Mouse (Mus musculus) neural tube, embryonic 13.5 days (tissue): Measurements from ENCODE around the gene Arl4c. TPM values are rescaled to one million over a fixed set of nuclear protein-coding genes. Genes with fewer than 3 reads are reported as not detected.

Experiments used
- ATAC-seq: fragments of 200-750 bp; cut with Nextera tagmentation; 2 replicates; pipeline ENCODE4 v1.8.0; 2017; ENCODE audit warnings: low read depth, mild to moderate bottlenecking, moderate TSS enrichment, moderate library complexity
- H3K27ac ChIP-seq: fragments of 300-500 bp; sonication (generic); replicated peaks from 2 replicates; pipeline ENCODE4 v1.5.1; 2015; ENCODE audit warnings: moderate library complexity, mild to moderate bottlenecking, inconsistent platforms
- H3K27me3 ChIP-seq: fragments of 300-500 bp; sonication (generic); 2 replicates; pipeline ENCODE4 v1.6.1; 2015; ENCODE audit warnings: mild to moderate bottlenecking, inconsistent platforms
- H3K36me3 ChIP-seq: fragments of 300-500 bp; sonication (generic); 2 replicates; pipeline ENCODE4 v1.6.1; 2015; ENCODE audit warnings: mild to moderate bottlenecking, inconsistent platforms
- H3K4me1 ChIP-seq: fragments of 300-500 bp; sonication (generic); replicated peaks from 2 replicates; pipeline ENCODE4 v1.6.1; 2015; ENCODE audit warnings: inconsistent platforms
- H3K4me2 ChIP-seq: fragments of 300-500 bp; sonication (generic); 2 replicates; pipeline ENCODE4 v1.6.1; 2015; ENCODE audit warnings: inconsistent platforms, mild to moderate bottlenecking, moderate library complexity
- H3K4me3 ChIP-seq: fragments of 300-500 bp; sonication (generic); 2 replicates; pipeline ENCODE4 v1.5.1; 2015; ENCODE audit warnings: mild to moderate bottlenecking, inconsistent platforms
- H3K9ac ChIP-seq: fragments of 300-500 bp; sonication (generic); 2 replicates; pipeline ENCODE4 v1.6.1; 2015; ENCODE audit warnings: moderate library complexity, mild to moderate bottlenecking, inconsistent platforms
- H3K9me3 ChIP-seq: fragments of 300-500 bp; sonication (generic); 2 replicates; pipeline ENCODE4 v1.6.1; 2016; ENCODE audit warnings: inconsistent platforms
- WGBS: fragments of 180-500 bp; shearing (Covaris S2); methylation state at CpG from one replicate; pipeline ENCODE4 v1.1.7; 2015; 5-methylcytosine and 5-hydroxymethylcytosine counted together
- polyA plus RNA-seq: library from polyadenylated mRNA; unstranded; fragments of >200 nt; fragmentation: Nextera tagmentation; extraction: Ambion mirVana; gene quantifications from 2 replicates; pipeline ENCODE4 v1.2.1, GENCODE M21; 2015

Gene Arl4c
- polyA plus RNA-seq, 1 experiment from 2014 or later = 39.2 TPM

- no peak overlapping the region for H3K27ac ChIP-seq
- H3K4me3 ChIP-seq = no peak overlapping the region
- WGBS = 88% methylated on average over 7 of the region's 7 CpGs
- H3K4me1 ChIP-seq = 0 out of 2 replicates have a peak, but pooled peaks cover 8% of the 10 kb centered on the region
- H3K4me2 ChIP-seq = no peak overlapping the region
- H3K27me3 ChIP-seq = no peaks in the 10 kb centered on the region
- no peak overlapping the region for H3K9ac ChIP-seq
- ATAC-seq = no peak
- H3K36me3 ChIP-seq = no peaks in the 10 kb centered on the region
- H3K9me3 ChIP-seq = no peaks in the 10 kb centered on the region
These were observed 48.2 kb downstream of the Arl4c start for GRCm38 (mm10) chr1:88653614-88654520.

DNA sequence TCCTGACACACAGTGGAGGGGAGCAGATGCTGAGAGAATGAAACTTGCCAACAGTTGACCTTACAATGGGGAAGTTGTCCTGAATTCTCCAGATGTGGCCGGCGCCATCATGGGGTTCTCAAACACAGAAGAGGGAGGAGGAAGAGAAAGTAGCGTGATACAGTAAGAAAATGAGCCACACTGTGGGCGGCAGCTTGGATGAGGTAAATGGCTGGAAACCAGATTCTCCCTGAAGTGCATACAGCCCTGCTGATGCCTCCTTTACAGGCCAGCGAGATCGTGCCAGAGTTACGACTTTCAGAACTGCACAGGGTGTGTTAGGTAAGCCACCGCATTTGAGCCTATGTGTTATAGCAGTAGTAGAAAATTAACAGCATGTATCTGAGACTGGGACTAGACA, 49.3 kb downstream of the Arl4c start:
- WGBS = 93% methylated on average over 8 of the region's 8 CpGs
- Histone ChIP-seq H3K9ac (no peak overlapping the region), H3K4me3 (no peak overlapping the region), H3K4me1 (no peaks in the 10 kb centered on the region), H3K4me2 (no peak overlapping the region), H3K27me3 (no peaks in the 10 kb centered on the region), H3K36me3 (no peaks in the 10 kb centered on the region), H3K27ac (no peak overlapping the region), H3K9me3 (no peaks in the 10 kb centered on the region)
- ATAC-seq = no peak

- Histone ChIP-seq H3K36me3 (no peaks in the 10 kb centered on the region), H3K27ac (no peak overlapping the region), H3K9me3 (no peaks in the 10 kb centered on the region), H3K27me3 (no peaks in the 10 kb centered on the region), H3K4me3 (no peak overlapping the region), H3K4me2 (no peak overlapping the region), H3K4me1 (no peaks in the 10 kb centered on the region), H3K9ac (no peak overlapping the region)
- no peak for ATAC-seq
- WGBS = 78% methylated on average over 9 of the region's 9 CpGs
These were observed 50.4 kb downstream of the Arl4c start for GRCm38 (mm10) chr1:88651668-88652067.

GRCm38 (mm10) chr1:88648742-88649141, 53.3 kb downstream of the Arl4c start:
- Histone ChIP-seq H3K4me2 (no peak overlapping the region), H3K27me3 (no peaks in the 10 kb centered on the region), H3K4me3 (no peak overlapping the region), H3K9ac (no peak overlapping the region), H3K9me3 (no peaks in the 10 kb centered on the region), H3K27ac (no peak overlapping the region), H3K4me1 (no peaks in the 10 kb centered on the region), H3K36me3 (no peaks in the 10 kb centered on the region)
- no peak for ATAC-seq
- 94% methylated on average over 4 of the region's 4 CpGs for WGBS

- Histone ChIP-seq H3K27ac (no peak overlapping the region), H3K4me1 (peaks cover 5% of the 10 kb centered on the region), H3K9me3 (no peaks in the 10 kb centered on the region), H3K9ac (no peak overlapping the region), H3K36me3 (no peaks in the 10 kb centered on the region), H3K4me3 (no peak overlapping the region), H3K27me3 (no peaks in the 10 kb centered on the region), H3K4me2 (no peak overlapping the region)
- WGBS = 83% methylated on average over 3 of the region's 3 CpGs
- no peak for ATAC-seq
These were observed 56.4 kb downstream of the Arl4c start for GRCm38 (mm10) chr1:88645599-88646119.

DNA sequence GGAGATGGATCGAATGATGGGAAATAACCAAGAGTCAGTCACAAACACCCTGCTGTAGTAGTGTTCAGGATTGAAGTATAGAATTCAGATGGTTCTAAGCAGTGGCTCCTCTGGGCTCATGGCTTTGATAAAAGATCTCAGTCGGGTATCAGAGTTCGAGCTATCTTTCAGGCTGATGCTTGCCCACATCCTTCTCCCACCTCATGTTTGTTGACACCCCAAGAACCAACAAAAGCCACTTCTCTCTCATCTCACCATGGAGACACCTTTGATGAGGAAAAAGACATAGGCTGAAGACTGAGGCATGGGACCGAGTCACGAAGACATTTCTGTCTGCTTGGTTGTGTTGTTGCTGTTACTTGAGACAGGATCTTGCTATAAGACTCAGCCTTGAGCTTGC, 57.6 kb downstream of the Arl4c start:
- no peak for ATAC-seq
- WGBS = 92% methylated on average over 5 of the region's 5 CpGs
- Histone ChIP-seq H3K4me1 (peaks cover 12% of the 10 kb centered on the region), H3K9ac (no peak overlapping the region), H3K36me3 (no peaks in the 10 kb centered on the region), H3K27ac (no peak overlapping the region), H3K9me3 (no peaks in the 10 kb centered on the region), H3K4me2 (no peak overlapping the region), H3K4me3 (no peak overlapping the region), H3K27me3 (no peaks in the 10 kb centered on the region; the same call in 1 of the 2 replicates)

- H3K27ac ChIP-seq = no peak overlapping the region
- no peak for ATAC-seq
These were observed 58.7 kb downstream of the Arl4c start for GRCm38 (mm10) chr1:88643181-88643823.

GRCm38 (mm10) chr1:88642735-88643134, 59.3 kb downstream of the Arl4c start:
- Histone ChIP-seq H3K4me1 (peaks cover 14% of the 10 kb centered on the region), H3K27ac (no peak overlapping the region), H3K9ac (no peak overlapping the region), H3K4me2 (no peak overlapping the region), H3K4me3 (no peak overlapping the region), H3K36me3 (no peaks in the 10 kb centered on the region), H3K27me3 (no peaks in the 10 kb centered on the region; the same call in 1 of the 2 replicates), H3K9me3 (no peaks in the 10 kb centered on the region)
- no peak for ATAC-seq
- WGBS = 81% methylated on average over 4 of the region's 4 CpGs

More at GRCm38 (mm10) chr1:88643181-88643823, 58.7 kb downstream of the Arl4c start:
- Histone ChIP-seq H3K4me1 (peaks cover 14% of the 10 kb centered on the region), H3K9me3 (no peaks in the 10 kb centered on the region), H3K4me2 (no peak overlapping the region), H3K9ac (no peak overlapping the region), H3K4me3 (no peak overlapping the region), H3K36me3 (no peaks in the 10 kb centered on the region), H3K27me3 (no peaks in the 10 kb centered on the region; the same call in 1 of the 2 replicates)
- 38% methylated on average over 5 of the region's 5 CpGs for WGBS

DNA sequence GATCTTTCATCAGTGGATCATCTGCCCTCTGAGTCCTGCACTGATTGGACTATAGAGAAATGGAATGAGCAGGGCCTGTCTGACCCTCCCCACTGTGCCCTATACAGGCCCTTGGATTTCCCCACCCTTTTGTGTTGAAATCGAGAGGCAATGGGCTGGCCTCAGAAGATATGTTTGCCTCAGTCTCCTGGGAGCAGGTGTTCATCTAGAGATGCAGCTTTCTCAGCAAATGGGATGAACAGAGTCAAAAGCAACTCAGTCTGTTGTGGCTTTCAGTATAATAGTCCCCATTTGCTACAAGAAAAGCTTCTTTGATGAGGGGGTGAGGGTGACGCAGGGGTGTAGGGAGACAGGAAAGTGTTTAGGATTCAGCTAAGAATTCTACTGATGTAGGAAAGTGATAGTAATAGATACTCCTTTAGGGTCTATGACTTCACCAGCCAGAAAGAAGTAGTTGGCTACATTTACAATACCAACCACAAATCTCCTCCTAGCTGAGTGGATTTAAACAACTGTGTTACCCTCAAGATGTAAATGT, 60.3 kb downstream of the Arl4c start:
- no peak overlapping the region for H3K4me2 ChIP-seq
- no peak for ATAC-seq
- no peaks in the 10 kb centered on the region; the same call in 1 of the 2 replicates for H3K27me3 ChIP-seq
- no peaks in the 10 kb centered on the region for H3K36me3 ChIP-seq
- peaks cover 14% of the 10 kb centered on the region for H3K4me1 ChIP-seq
- H3K9ac ChIP-seq = no peak overlapping the region
- H3K4me3 ChIP-seq = no peak overlapping the region
- H3K9me3 ChIP-seq = no peaks in the 10 kb centered on the region
- H3K27ac ChIP-seq = no peak overlapping the region
- WGBS = 73% methylated on average over 2 of the region's 2 CpGs

DNA sequence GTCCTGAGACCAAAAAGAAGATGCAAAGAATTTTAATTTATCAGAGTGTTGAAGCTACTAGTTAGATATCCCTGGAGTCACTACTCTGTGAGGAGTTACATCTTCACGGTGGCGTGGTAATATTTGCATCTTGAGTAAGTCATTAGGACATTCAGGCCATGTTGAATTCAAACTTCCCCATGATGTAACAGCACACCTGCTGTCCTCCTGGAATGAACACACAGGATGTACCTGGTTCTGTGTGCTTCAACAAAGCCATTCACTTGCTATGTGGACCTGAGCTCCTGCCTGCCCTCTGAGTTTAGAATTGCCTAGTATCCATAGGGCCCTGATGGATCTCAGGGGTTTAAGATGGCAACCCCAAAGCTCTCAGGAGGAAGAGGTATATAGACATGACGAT, 60.8 kb downstream of the Arl4c start:
- 92% methylated on average over 3 of the region's 3 CpGs for WGBS
- H3K4me3 ChIP-seq = no peak overlapping the region
- H3K4me1 ChIP-seq = peaks cover 14% of the 10 kb centered on the region
- no peaks in the 10 kb centered on the region; the same call in 1 of the 2 replicates for H3K27me3 ChIP-seq
- no peak for ATAC-seq
- no peaks in the 10 kb centered on the region for H3K36me3 ChIP-seq
- H3K9me3 ChIP-seq = no peaks in the 10 kb centered on the region
- H3K9ac ChIP-seq = no peak overlapping the region
- H3K4me2 ChIP-seq = no peak overlapping the region
- H3K27ac ChIP-seq = no peak overlapping the region

DNA sequence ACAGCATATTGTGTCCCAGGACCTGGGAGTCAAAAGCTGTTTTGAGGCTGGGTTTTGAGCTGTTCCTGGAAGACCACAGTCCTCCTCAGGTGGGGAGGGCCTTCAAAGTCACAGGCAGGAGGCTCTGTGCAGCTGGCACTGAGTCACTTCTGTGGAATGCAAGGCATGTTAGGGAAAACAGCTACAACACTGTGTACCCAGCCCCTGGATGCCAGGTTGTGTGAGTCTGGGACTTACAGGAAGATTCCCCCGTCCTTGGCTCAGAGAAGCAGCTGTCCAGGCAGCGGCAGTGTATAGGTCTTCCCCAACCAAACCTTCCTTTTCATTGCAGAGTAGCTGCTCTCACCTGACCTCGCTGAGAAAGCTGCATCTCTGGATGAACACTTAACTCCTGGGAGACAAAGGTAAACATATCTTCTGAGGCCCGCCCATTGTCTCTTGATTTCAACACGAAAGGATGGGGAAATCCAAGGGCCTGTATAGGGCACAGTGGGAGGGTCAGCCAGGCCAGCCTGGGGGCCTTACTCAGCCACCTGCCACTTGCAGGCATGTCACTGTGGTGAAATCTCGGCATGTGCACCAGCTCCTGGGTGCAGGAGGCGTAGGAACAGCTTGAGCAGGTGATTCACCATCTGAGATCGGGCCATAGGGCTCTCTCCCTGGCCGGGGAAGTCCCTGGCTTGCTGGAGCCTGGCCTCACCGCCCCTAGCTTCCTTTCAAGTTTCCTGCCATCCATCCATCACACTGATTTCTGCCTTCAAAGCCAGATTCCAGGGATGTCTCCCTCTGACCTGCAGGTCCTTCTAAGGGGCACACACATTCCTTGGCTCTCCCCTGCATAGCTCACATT, 62.4 kb downstream of the Arl4c start:
- Histone ChIP-seq H3K4me3 (no peak overlapping the region), H3K27ac (no peak overlapping the region), H3K9me3 (no peaks in the 10 kb centered on the region), H3K4me2 (no peak overlapping the region), H3K27me3 (no peaks in the 10 kb centered on the region; the same call in 1 of the 2 replicates), H3K9ac (no peak overlapping the region), H3K4me1 (peaks cover 14% of the 10 kb centered on the region), H3K36me3 (no peaks in the 10 kb centered on the region)
- WGBS = 25% methylated on average over 10 of the region's 10 CpGs
- ATAC-seq = no peak
